Mouse (Mus musculus): ENCODE results near the gene Canx. TPM values are rescaled to one million over a fixed set of nuclear protein-coding genes. Genes with fewer than 3 reads are reported as not detected.

Canx gene
- polyA plus RNA-seq, 1 experiment from 2014 or later, result 239 TPM

GRCm38 (mm10) chr11:50269163-50269562 is 56.3 kb downstream of the Canx start:
- Histone ChIP-seq H3K27me3 (ENCODE audit: control insufficient read depth, insufficient read depth, low read length) (no peaks in the 10 kb centered on the region), H3K4me3 (replicated peaks; ENCODE audit: low read length) (no peak overlapping the region), H3K4me2 (replicated peaks) (no peak overlapping the region), H3K4me1 (replicated peaks; ENCODE audit: control insufficient read depth, insufficient read depth, low read length) (no peaks in the 10 kb centered on the region), H3K36me3 (replicated peaks; ENCODE audit: control insufficient read depth, insufficient read depth) (peaks cover 26% of the 10 kb centered on the region), H3K9me3 (ENCODE audit: control insufficient read depth, low read length) (no peaks in the 10 kb centered on the region), H3K27ac (no peak overlapping the region), H3K9ac (no peak overlapping the region)
- no peak for ATAC-seq (ENCODE audit: low FRiP score)
- 84% methylated on average over 2 of the region's 2 CpGs for WGBS
- peak; percentile 32 for DNase-seq (ENCODE audit: low spot score)

GRCm38 (mm10) chr11:50266997-50267396 is 58.5 kb downstream of the Canx start:
- no peak for DNase-seq (ENCODE audit: low spot score)
- Histone ChIP-seq H3K4me1 (replicated peaks; ENCODE audit: control insufficient read depth, insufficient read depth, low read length) (no peaks in the 10 kb centered on the region), H3K4me2 (replicated peaks) (no peak overlapping the region), H3K9me3 (ENCODE audit: control insufficient read depth, low read length) (no peaks in the 10 kb centered on the region), H3K27me3 (ENCODE audit: control insufficient read depth, insufficient read depth, low read length) (no peaks in the 10 kb centered on the region), H3K36me3 (replicated peaks; ENCODE audit: control insufficient read depth, insufficient read depth) (peaks cover 48% of the 10 kb centered on the region), H3K27ac (no peak overlapping the region), H3K9ac (no peak overlapping the region), H3K4me3 (replicated peaks; ENCODE audit: low read length) (no peak overlapping the region)
- 92% methylated on average over 3 of the region's 3 CpGs for WGBS
- no peak for ATAC-seq (ENCODE audit: low FRiP score)

DNA sequence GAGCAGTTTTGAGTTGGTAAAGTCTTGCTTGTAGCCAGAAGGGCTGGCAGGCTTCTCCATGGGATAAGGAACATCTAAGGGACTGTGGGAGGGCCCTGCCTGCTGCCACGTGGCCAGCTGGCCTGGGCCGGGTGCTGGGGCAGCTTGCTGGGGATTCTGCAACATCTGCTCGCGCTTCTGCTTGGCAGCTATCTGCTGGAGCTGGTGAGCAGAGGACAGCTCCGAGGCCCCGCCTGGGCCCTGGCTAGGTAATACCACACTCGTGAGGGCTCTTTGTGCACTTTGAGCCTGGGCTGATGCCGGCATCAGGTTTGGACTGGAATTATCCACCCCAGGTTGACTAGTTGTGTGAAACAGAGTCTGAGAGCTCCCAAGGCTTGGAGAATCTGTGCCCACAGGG is 59.5 kb downstream of the Canx start:
- Histone ChIP-seq H3K9ac (no peak overlapping the region), H3K4me2 (replicated peaks) (no peak overlapping the region), H3K27me3 (ENCODE audit: control insufficient read depth, insufficient read depth, low read length) (no peaks in the 10 kb centered on the region), H3K4me1 (replicated peaks; ENCODE audit: control insufficient read depth, insufficient read depth, low read length) (no peaks in the 10 kb centered on the region), H3K4me3 (replicated peaks; ENCODE audit: low read length) (no peak overlapping the region), H3K27ac (no peak overlapping the region), H3K36me3 (replicated peaks; ENCODE audit: control insufficient read depth, insufficient read depth) (peaks cover 58% of the 10 kb centered on the region), H3K9me3 (ENCODE audit: control insufficient read depth, low read length) (no peaks in the 10 kb centered on the region)
- ATAC-seq (ENCODE audit: low FRiP score) (no peak), DNase-seq (ENCODE audit: low spot score) (no peak)
- 90% methylated on average over 8 of the region's 8 CpGs for WGBS

- 93% methylated on average over 3 of the region's 3 CpGs for WGBS
- no peak overlapping the region for H3K9ac ChIP-seq
- H3K9me3 ChIP-seq (ENCODE audit: control insufficient read depth, low read length), result no peaks in the 10 kb centered on the region
- no peak for ATAC-seq (ENCODE audit: low FRiP score)
- H3K4me2 ChIP-seq (replicated peaks), result no peak overlapping the region
- no peaks in the 10 kb centered on the region for H3K4me1 ChIP-seq (replicated peaks; ENCODE audit: control insufficient read depth, insufficient read depth, low read length)
- H3K27me3 ChIP-seq (ENCODE audit: control insufficient read depth, insufficient read depth, low read length), result no peaks in the 10 kb centered on the region
- DNase-seq (ENCODE audit: low spot score), result no peak
- H3K27ac ChIP-seq, result no peak overlapping the region
- no peak overlapping the region for H3K4me3 ChIP-seq (replicated peaks; ENCODE audit: low read length)
- peaks cover 85% of the 10 kb centered on the region for H3K36me3 ChIP-seq (replicated peaks; ENCODE audit: control insufficient read depth, insufficient read depth)
Observed at GRCm38 (mm10) chr11:50263198-50263597, 62.3 kb downstream of the Canx start.

- Histone ChIP-seq H3K27ac (no peak overlapping the region), H3K4me1 (replicated peaks; ENCODE audit: control insufficient read depth, insufficient read depth, low read length) (no peaks in the 10 kb centered on the region), H3K4me2 (replicated peaks) (no peak overlapping the region), H3K4me3 (replicated peaks; ENCODE audit: low read length) (no peak overlapping the region), H3K27me3 (ENCODE audit: control insufficient read depth, insufficient read depth, low read length) (no peaks in the 10 kb centered on the region), H3K9me3 (ENCODE audit: control insufficient read depth, low read length) (no peaks in the 10 kb centered on the region), H3K36me3 (replicated peaks; ENCODE audit: control insufficient read depth, insufficient read depth) (peaks cover 97% of the 10 kb centered on the region), H3K9ac (no peak overlapping the region)
- DNase-seq (ENCODE audit: low spot score) (no peak), ATAC-seq (ENCODE audit: low FRiP score) (no peak)
- WGBS, result 93% methylated on average over 4 of the region's 4 CpGs
Observed at GRCm38 (mm10) chr11:50262020-50262419, 63.5 kb downstream of the Canx start.

DNA sequence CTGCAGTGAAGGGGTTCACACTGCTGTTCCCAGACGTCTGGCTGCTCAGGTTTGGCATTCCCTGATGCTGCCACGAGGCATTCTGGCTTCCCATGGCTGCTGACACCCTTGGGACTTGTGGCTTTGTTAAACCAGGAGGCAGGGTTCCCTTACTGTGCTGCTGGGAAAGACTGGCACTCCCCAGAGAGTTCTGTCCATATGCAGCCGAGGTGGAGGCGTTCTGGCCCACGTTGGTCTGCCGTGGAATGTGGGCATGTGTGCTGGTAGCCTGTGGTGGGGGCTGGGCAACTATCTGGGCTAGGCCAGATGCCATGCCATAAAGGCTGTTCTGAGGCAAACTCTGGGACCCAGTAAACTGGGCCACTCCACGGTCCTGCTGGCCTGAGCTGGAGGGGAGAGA is 67.2 kb downstream of the Canx start:
- Histone ChIP-seq H3K4me1 (replicated peaks; ENCODE audit: control insufficient read depth, insufficient read depth, low read length) (no peaks in the 10 kb centered on the region), H3K4me3 (replicated peaks; ENCODE audit: low read length) (no peak overlapping the region), H3K27ac (no peak overlapping the region), H3K27me3 (ENCODE audit: control insufficient read depth, insufficient read depth, low read length) (no peaks in the 10 kb centered on the region), H3K9ac (no peak overlapping the region), H3K4me2 (replicated peaks) (no peak overlapping the region), H3K36me3 (replicated peaks; ENCODE audit: control insufficient read depth, insufficient read depth) (peaks cover 75% of the 10 kb centered on the region), H3K9me3 (ENCODE audit: control insufficient read depth, low read length) (no peaks in the 10 kb centered on the region)
- WGBS, result 81% methylated on average over 7 of the region's 7 CpGs
- DNase-seq (ENCODE audit: low spot score) (no peak), ATAC-seq (ENCODE audit: low FRiP score) (no peak)

DNA sequence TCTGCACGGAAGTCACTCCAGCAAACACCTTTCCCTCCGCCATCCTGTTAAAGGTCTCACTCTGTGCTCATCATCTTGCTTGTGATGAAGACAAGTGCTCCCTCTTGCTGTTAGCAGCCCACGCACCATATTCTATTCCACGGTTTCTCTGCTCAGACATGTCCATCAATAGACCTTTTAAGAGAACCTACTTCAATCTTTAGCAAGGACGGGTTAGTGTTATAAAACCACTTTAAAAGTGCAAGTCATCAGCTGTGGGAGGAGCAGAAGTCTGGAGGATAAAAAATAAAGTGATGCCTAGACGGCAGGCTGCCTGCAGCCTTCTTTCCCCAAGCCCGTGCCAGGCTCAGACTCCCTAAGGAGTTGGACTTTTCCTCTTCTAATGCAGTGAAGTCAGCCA is 68.9 kb downstream of the Canx start:
- no peak overlapping the region for H3K27ac ChIP-seq
- 90% methylated on average over 7 of the region's 7 CpGs for whole genome bisulfite sequencing
- no peaks in the 10 kb centered on the region for H3K4me1 ChIP-seq (replicated peaks; ENCODE audit: control insufficient read depth, insufficient read depth, low read length)
- no peak overlapping the region for H3K4me2 ChIP-seq (replicated peaks)
- H3K27me3 ChIP-seq (ENCODE audit: control insufficient read depth, insufficient read depth, low read length), result no peaks in the 10 kb centered on the region
- no peak overlapping the region for H3K4me3 ChIP-seq (replicated peaks; ENCODE audit: low read length)
- peaks cover 58% of the 10 kb centered on the region for H3K36me3 ChIP-seq (replicated peaks; ENCODE audit: control insufficient read depth, insufficient read depth)
- no peaks in the 10 kb centered on the region for H3K9me3 ChIP-seq (ENCODE audit: control insufficient read depth, low read length)
- no peak for ATAC-seq (ENCODE audit: low FRiP score)
- no peak overlapping the region for H3K9ac ChIP-seq
- DNase-seq (ENCODE audit: low spot score), result no peak

- no peak for DNase-seq (ENCODE audit: low spot score)
- no peak overlapping the region for H3K4me3 ChIP-seq (replicated peaks; ENCODE audit: low read length)
- no peak for ATAC-seq (ENCODE audit: low FRiP score)
- no peaks in the 10 kb centered on the region for H3K9me3 ChIP-seq (ENCODE audit: control insufficient read depth, low read length)
- peaks cover 33% of the 10 kb centered on the region for H3K36me3 ChIP-seq (replicated peaks; ENCODE audit: control insufficient read depth, insufficient read depth)
- H3K4me1 ChIP-seq (replicated peaks; ENCODE audit: control insufficient read depth, insufficient read depth, low read length), result no peaks in the 10 kb centered on the region
- H3K9ac ChIP-seq, result no peak overlapping the region
- no peaks in the 10 kb centered on the region for H3K27me3 ChIP-seq (ENCODE audit: control insufficient read depth, insufficient read depth, low read length)
- no peak overlapping the region for H3K4me2 ChIP-seq (replicated peaks)
- 82% methylated on average over 12 of the region's 12 CpGs for WGBS
- no peak overlapping the region for H3K27ac ChIP-seq
Observed at GRCm38 (mm10) chr11:50254010-50254580, 71.4 kb downstream of the Canx start.

DNA sequence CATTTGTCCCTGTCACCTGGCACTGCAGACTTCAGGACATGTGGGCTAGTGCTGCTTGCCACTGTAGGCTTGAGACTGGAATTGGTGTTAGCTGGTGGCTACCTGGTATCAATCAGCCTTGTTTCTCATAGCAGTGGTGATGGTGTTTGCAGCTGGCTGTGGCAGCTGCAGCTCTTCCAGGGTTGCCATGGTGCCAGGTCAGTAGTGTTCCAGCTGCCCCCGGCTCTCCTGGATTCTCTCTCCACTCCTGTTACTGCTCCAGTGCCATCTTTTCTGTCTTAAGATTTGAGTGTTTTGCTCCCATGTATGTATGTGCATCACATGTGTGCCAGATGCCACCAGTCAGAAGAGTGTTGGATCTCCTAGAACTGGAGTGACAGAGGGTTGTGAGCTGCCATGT is 72.1 kb downstream of the Canx start:
- ATAC-seq (ENCODE audit: low FRiP score) (no peak), DNase-seq (ENCODE audit: low spot score) (no peak)
- Histone ChIP-seq H3K27ac (no peak overlapping the region), H3K4me3 (replicated peaks; ENCODE audit: low read length) (no peak overlapping the region), H3K9ac (no peak overlapping the region), H3K9me3 (ENCODE audit: control insufficient read depth, low read length) (no peaks in the 10 kb centered on the region), H3K36me3 (replicated peaks; ENCODE audit: control insufficient read depth, insufficient read depth) (peaks cover 26% of the 10 kb centered on the region), H3K4me1 (replicated peaks; ENCODE audit: control insufficient read depth, insufficient read depth, low read length) (no peaks in the 10 kb centered on the region), H3K4me2 (replicated peaks) (no peak overlapping the region), H3K27me3 (ENCODE audit: control insufficient read depth, insufficient read depth, low read length) (no peaks in the 10 kb centered on the region)
- WGBS, result 71% methylated on average over 1 of the region's 1 CpGs

DNA sequence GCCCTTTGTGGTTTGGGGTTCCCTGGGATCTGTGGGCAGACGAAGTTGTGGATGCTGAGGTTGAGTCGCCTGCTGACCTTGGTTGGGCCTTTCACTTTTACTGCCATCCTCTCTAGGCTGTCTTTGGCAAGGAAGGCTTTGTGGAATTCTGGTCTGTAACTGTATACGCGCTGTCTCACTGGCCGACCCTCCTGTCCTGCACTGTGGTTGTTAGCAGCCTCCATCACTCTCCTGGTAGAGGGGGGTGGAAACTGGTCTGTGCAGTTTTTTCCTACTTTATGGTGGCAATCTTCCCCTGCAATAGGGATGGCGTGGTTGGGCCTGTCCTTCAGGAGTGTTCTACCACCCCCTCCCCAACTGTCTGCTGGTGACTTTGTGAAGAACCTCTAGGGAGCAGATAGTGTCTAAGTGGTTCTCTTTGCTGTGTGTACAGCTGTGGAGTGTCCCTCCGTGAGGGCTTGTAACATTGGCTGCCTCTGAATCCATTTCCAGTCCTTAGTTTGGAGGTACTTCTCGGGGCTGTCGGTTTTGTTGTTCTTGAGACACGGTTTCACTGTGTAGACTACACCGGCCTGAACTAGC is 72.7 kb downstream of the Canx start:
- 74% methylated on average over 11 of the region's 11 CpGs for WGBS
- Histone ChIP-seq H3K9ac (no peak overlapping the region), H3K27ac (no peak overlapping the region), H3K4me3 (replicated peaks; ENCODE audit: low read length) (no peak overlapping the region), H3K4me1 (replicated peaks; ENCODE audit: control insufficient read depth, insufficient read depth, low read length) (no peaks in the 10 kb centered on the region), H3K27me3 (ENCODE audit: control insufficient read depth, insufficient read depth, low read length) (no peaks in the 10 kb centered on the region), H3K9me3 (ENCODE audit: control insufficient read depth, low read length) (no peaks in the 10 kb centered on the region), H3K36me3 (replicated peaks; ENCODE audit: control insufficient read depth, insufficient read depth) (peaks cover 20% of the 10 kb centered on the region), H3K4me2 (replicated peaks) (no peak overlapping the region)
- ATAC-seq (ENCODE audit: low FRiP score) (no peak), DNase-seq (ENCODE audit: low spot score) (no peak)
